ENCODE assay signal across 24 mouse cellular contexts in the genomic region with DNA sequence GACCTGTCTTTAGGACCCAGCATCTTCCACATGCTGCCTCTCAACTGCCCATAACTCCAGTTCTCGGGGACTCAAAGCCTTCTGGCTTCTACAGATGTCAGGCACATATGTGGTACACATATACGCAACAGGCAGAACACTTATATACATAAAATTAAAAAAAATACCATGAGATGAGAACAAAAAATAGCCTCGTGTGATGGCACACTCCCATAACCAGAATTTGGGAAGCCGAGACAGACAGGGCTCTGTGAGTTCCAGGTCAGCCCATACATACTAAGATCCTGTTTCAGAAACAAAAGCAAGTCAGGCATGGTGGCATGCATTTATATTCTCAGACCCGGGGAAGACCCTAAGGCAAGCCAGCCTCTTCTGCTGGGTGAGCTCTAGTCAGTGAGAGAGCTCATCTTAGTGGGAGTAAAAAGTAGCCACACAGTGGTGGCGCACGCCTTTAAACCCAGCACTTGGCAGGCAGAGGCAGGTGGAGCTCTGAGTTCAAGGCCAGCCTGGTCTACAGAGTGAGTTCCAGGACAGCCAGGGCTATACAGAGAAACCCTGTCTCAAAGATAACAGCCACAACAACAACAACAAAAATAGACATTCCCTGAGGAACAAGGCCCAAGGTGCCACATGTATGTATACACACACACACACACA. TPM values are rescaled to one million over a fixed set of nuclear protein-coding genes. Genes with fewer than 3 reads are reported as not detected.
DNase-seq lines count a peak whose midpoint lies in the region; ATAC-seq and TF ChIP-seq lines count a peak whose summit lies in the region.
"Had no signal": no experiment of that assay in that cellular context is flagged by ENCODE, and none has a peak within 500 bp of the region (broad histone marks: within the 10 kb centered on the region; RNA-seq: fewer than 3 reads in every experiment).

No protein-coding gene starts in this region.

- H3K9ac ChIP-seq in heart, postnatal 0 days (replicated peaks; ENCODE audit: low read depth, low read length): no peak overlapping the region
- H3K9ac ChIP-seq in neural tube, embryonic 13.5 days: no peak overlapping the region
- no peak overlapping the region for H3K9ac ChIP-seq in neural tube, embryonic 15.5 days (replicated peaks)
- H3K9ac ChIP-seq: embryonic facial prominence, embryonic 15.5 days; forebrain, embryonic 12.5 days; forebrain, postnatal 0 days; hindbrain, embryonic 13.5 days; limb, embryonic 12.5 days; liver, embryonic 15.5 days; lung, embryonic 14.5 days; stomach, embryonic 15.5 days had no signal

- 84% methylated on average over 7 of the region's 7 CpGs for WGBS in heart, embryonic 10.5 days
- 85% methylated on average over 7 of the region's 7 CpGs for WGBS in heart, postnatal 0 days
- 65% methylated on average over 7 of the region's 7 CpGs for WGBS in neural tube, embryonic 13.5 days
- 67% methylated on average over 7 of the region's 7 CpGs for WGBS in neural tube, embryonic 15.5 days

- H3K4me2 ChIP-seq in heart, postnatal 0 days (ENCODE audit: low read depth, low read length): no peak overlapping the region
- no peak overlapping the region for H3K4me2 ChIP-seq in neural tube, embryonic 13.5 days
- H3K4me2 ChIP-seq in neural tube, embryonic 15.5 days: no peak overlapping the region
- H3K4me2 ChIP-seq: embryonic facial prominence, embryonic 15.5 days; forebrain, embryonic 12.5 days; hindbrain, embryonic 13.5 days; limb, embryonic 12.5 days; liver, embryonic 15.5 days; lung, embryonic 14.5 days; stomach, embryonic 15.5 days had no signal

- H3K36me3 ChIP-seq in heart, embryonic 10.5 days: no peaks in the 10 kb centered on the region
- no peaks in the 10 kb centered on the region for H3K36me3 ChIP-seq in heart, postnatal 0 days (replicated peaks; ENCODE audit: control insufficient read depth, insufficient read depth, low read length)
- no peaks in the 10 kb centered on the region for H3K36me3 ChIP-seq in neural tube, embryonic 13.5 days
- no peaks in the 10 kb centered on the region for H3K36me3 ChIP-seq in neural tube, embryonic 15.5 days
- H3K36me3 ChIP-seq: embryonic facial prominence, embryonic 15.5 days; forebrain, embryonic 12.5 days; hindbrain, embryonic 13.5 days; limb, embryonic 12.5 days; liver, embryonic 15.5 days; stomach, embryonic 15.5 days had no signal

- H3K27me3 ChIP-seq in heart, embryonic 10.5 days (ENCODE audit: insufficient read depth, poor library complexity, severe bottlenecking): no peaks in the 10 kb centered on the region
- H3K27me3 ChIP-seq in heart, postnatal 0 days (ENCODE audit: control insufficient read depth, insufficient read depth, low read length): no peaks in the 10 kb centered on the region
- no peaks in the 10 kb centered on the region for H3K27me3 ChIP-seq in neural tube, embryonic 13.5 days
- no peaks in the 10 kb centered on the region for H3K27me3 ChIP-seq in neural tube, embryonic 15.5 days (replicated peaks)
- H3K27me3 ChIP-seq: embryonic facial prominence, embryonic 15.5 days; forebrain, embryonic 12.5 days; hindbrain, embryonic 13.5 days; limb, embryonic 12.5 days; stomach, embryonic 15.5 days had no signal

- H3K4me1 ChIP-seq in heart, embryonic 10.5 days: peaks cover 82% of the 10 kb centered on the region
- peaks cover 62% of the 10 kb centered on the region for H3K4me1 ChIP-seq in heart, postnatal 0 days (ENCODE audit: control insufficient read depth, insufficient read depth)
- peaks cover 88% of the 10 kb centered on the region for H3K4me1 ChIP-seq in neural tube, embryonic 13.5 days (replicated peaks)
- H3K4me1 ChIP-seq in neural tube, embryonic 15.5 days: peaks cover 58% of the 10 kb centered on the region

- peak; percentile 55 to 72 for DNase-seq in adrenal gland, adult (ENCODE audit: inconsistent age in 2 of 2, low spot score in 1 of 2)
- DNase-seq in adrenal gland, adult 18-20 months (ENCODE audit: low spot score in 2 of 2): no peak
- DNase-seq in heart, embryonic 10.5 days (ENCODE audit: low spot score): no peak
- no peak for DNase-seq in heart, postnatal 10 days
- no peak for DNase-seq in heart, postnatal 0 days (ENCODE audit: low spot score)
- no peak for DNase-seq in heart, postnatal 36 days
- DNase-seq: cerebellum, adult 18-20 months; forebrain, postnatal 0 days; gastrocnemius, postnatal 10 days; layer of hippocampus, adult 9-11 months; lung, embryonic 14.5 days; right cerebral cortex, postnatal 25 days; thymus, adult 18-20 months; thymus, postnatal 25 days had no signal

- no peaks in the 10 kb centered on the region for H3K9me3 ChIP-seq in heart, embryonic 10.5 days
- no peaks in the 10 kb centered on the region for H3K9me3 ChIP-seq in heart, postnatal 0 days (replicated peaks; ENCODE audit: control insufficient read depth, low read length)
- H3K9me3 ChIP-seq in neural tube, embryonic 13.5 days: no peaks in the 10 kb centered on the region
- no peaks in the 10 kb centered on the region for H3K9me3 ChIP-seq in neural tube, embryonic 15.5 days (replicated peaks)
- H3K9me3 ChIP-seq: embryonic facial prominence, embryonic 15.5 days; forebrain, embryonic 12.5 days; hindbrain, embryonic 13.5 days; limb, embryonic 12.5 days; liver, embryonic 15.5 days; stomach, embryonic 15.5 days had no signal

- no peak for TF ChIP-seq CTCF in heart, postnatal 0 days (IDR thresholded peaks at IDR 0.05; ENCODE audit: low read depth)

- intact Hi-C loops in heart, postnatal 10 days (cut with DNase I): loop anchor here (1.0 kb wide), 1 partner anchor 11 kb away; no protein-coding TSS in a partner anchor
- intact Hi-C loops in heart, postnatal 36 days (cut with DNase I): no loop called here

- H3K4me3 ChIP-seq in heart, embryonic 10.5 days: no peak overlapping the region
- H3K4me3 ChIP-seq in heart, postnatal 0 days (ENCODE audit: low read depth, low read length): no peak overlapping the region
- no peak overlapping the region for H3K4me3 ChIP-seq in neural tube, embryonic 13.5 days
- H3K4me3 ChIP-seq in neural tube, embryonic 15.5 days (replicated peaks): no peak overlapping the region
- H3K4me3 ChIP-seq: embryonic facial prominence, embryonic 15.5 days; forebrain, embryonic 12.5 days; hindbrain, embryonic 13.5 days; limb, embryonic 12.5 days; liver, embryonic 15.5 days; stomach, embryonic 15.5 days had no signal

- H3K27ac ChIP-seq in heart, embryonic 10.5 days: peak overlapping the region; percentile 59; the same call in 1 of the 2 replicates
- peak overlapping the region; percentile 83 for H3K27ac ChIP-seq in heart, postnatal 0 days (ENCODE audit: low read depth)
- H3K27ac ChIP-seq in neural tube, embryonic 13.5 days (replicated peaks): 0 out of 2 replicates have a peak overlapping the region, but pooled peaks have one; percentile 28
- no peak overlapping the region for H3K27ac ChIP-seq in neural tube, embryonic 15.5 days (replicated peaks)
- H3K27ac ChIP-seq: forebrain, embryonic 12.5 days; liver, embryonic 15.5 days had no signal

- TF ChIP-seq EP300 in heart, postnatal 0 days (IDR thresholded peaks at IDR 0.05; ENCODE audit: low read depth): no peak

- ATAC-seq in heart, postnatal 0 days (ENCODE audit: insufficient read depth, low read depth): no peak
- no peak for ATAC-seq in neural tube, embryonic 13.5 days (ENCODE audit: low read depth)
- ATAC-seq in neural tube, embryonic 15.5 days (ENCODE audit: low FRiP score): no peak
- ATAC-seq: activated CD4-positive, CD25-positive, alpha-beta regulatory T cell, adult 4 months; forebrain, postnatal 0 days; intestine, embryonic 16.5 days had no signal

RNA-seq across cellular contexts. Expression of gene Cuedc1, which starts 14.9 kb away (rescaled TPM):
- total RNA-seq in adrenal gland, adult 18-20 months (2021): 10 to 100 TPM; 40.2 to 42.4 TPM
- polyA plus RNA-seq in heart, embryonic 10.5 days (2016; fragmentation: Nextera tagmentation; extraction: Ambion mirVana): 15.1 and 17.9 TPM in 2 replicates
- 10 to 100 TPM; 45.6 to 48.4 TPM for total RNA-seq in heart, postnatal 10 days (2021)
- total RNA-seq in heart, postnatal 0 days (2014; rRNA removed; ENCODE audit: low replicate concordance): 15.1 and 19.2 TPM in 2 replicates
- polyA plus RNA-seq in heart, postnatal 0 days (2015; fragmentation: Nextera tagmentation; extraction: Ambion mirVana): 17.0 and 17.5 TPM in 2 replicates
- 10 to 100 TPM; 47.9 to 54.2 TPM for total RNA-seq in heart, postnatal 36 days (2021)
- 51.3 and 59.1 TPM in 2 replicates for polyA plus RNA-seq in neural tube, embryonic 13.5 days (2015; fragmentation: Nextera tagmentation; extraction: Ambion mirVana)
- 40.6 and 49.0 TPM in 2 replicates for polyA plus RNA-seq in neural tube, embryonic 15.5 days (2015; fragmentation: Nextera tagmentation; extraction: Ambion mirVana)

RNA-seq across cellular contexts. Expression of gene Vezf1, which starts 44.7 kb away (rescaled TPM):
- total RNA-seq in adrenal gland, adult 18-20 months (2021): 10 to 100 TPM; 42.4 to 44.5 TPM
- polyA plus RNA-seq in heart, embryonic 10.5 days (2016; fragmentation: Nextera tagmentation; extraction: Ambion mirVana): 24.2 and 34.1 TPM in 2 replicates
- 10 to 100 TPM; 44.9 to 45.7 TPM for total RNA-seq in heart, postnatal 10 days (2021)
- total RNA-seq in heart, postnatal 0 days (2014; rRNA removed; ENCODE audit: low replicate concordance): 31.9 and 35.5 TPM in 2 replicates
- 17.6 and 18.2 TPM in 2 replicates for polyA plus RNA-seq in heart, postnatal 0 days (2015; fragmentation: Nextera tagmentation; extraction: Ambion mirVana)
- 10 to 100 TPM; 45.0 to 46.7 TPM for total RNA-seq in heart, postnatal 36 days (2021)
- polyA plus RNA-seq in neural tube, embryonic 13.5 days (2015; fragmentation: Nextera tagmentation; extraction: Ambion mirVana): 53.9 and 62.8 TPM in 2 replicates
- polyA plus RNA-seq in neural tube, embryonic 15.5 days (2015; fragmentation: Nextera tagmentation; extraction: Ambion mirVana): 35.0 and 39.1 TPM in 2 replicates

Comparison
In these comparisons a context has a peak if more than half of its experiments do, and no peak if none do; other contexts are left out.
1. DNase-seq: peak in adrenal gland, adult (2 of 2); none in adrenal gland, adult 18-20 months (0 of 2), heart, embryonic 10.5 days (single experiment), heart, postnatal 10 days (0 of 2), heart, postnatal 0 days (single experiment) and heart, postnatal 36 days (0 of 2).